Mouse (Mus musculus) myocyte (in vitro differentiated cells): ENCODE measurements around the gene H2-DMb1.

Experiments used
- E2F4 ChIP-seq: IDR thresholded peaks from one replicate; pipeline ENCODE4 v1.6.1; 2011; ENCODE audit warnings: mild to moderate bottlenecking, control low read depth, moderate library complexity; ENCODE audit not compliant: insufficient read depth
- POLR2A ChIP-seq: IDR thresholded peaks from one replicate; pipeline ENCODE4 v1.6.1; 2011; ENCODE audit warnings: low read depth, mild to moderate bottlenecking, control low read depth, moderate library complexity; ENCODE audit not compliant: insufficient read length
- TCF12 ChIP-seq: IDR thresholded peaks from one replicate; pipeline ENCODE4 v1.6.1; 2011; ENCODE audit warnings: mild to moderate bottlenecking, control low read depth; ENCODE audit not compliant: poor library complexity, insufficient read depth, severe bottlenecking

DNA sequence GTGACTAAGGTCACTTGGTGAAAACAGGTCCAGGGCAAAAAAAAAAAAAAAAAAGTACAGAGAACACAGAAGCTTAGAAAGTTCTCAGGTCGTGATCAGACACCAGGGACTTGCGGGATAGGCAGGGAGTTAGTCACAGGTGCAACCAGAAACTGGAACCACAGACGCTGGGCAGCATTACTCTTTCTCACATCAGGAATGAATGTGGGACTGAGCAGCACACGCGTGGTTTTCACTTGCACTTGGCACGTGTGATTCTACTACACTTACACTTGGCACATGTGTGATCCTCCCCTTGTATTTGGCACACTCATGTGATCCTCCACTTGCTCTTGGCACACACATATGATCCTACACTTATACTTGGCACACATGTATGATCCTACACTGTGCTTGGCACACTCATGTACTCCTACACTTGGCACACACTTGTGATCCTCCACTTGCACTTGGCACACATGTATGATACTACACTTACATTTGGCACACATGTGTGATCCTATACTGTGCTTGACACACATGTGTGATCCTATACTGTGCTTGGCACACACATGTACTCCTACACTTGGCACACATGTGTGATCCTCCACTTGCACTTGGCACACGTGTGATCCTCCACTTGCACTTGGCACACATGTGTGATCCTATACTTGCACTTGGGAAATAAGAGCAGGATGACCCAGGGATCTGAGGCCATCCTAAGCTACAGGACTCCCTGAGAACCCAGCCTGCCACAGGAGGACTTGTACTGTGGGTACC is 45.6 kb upstream of the H2-DMb1 start:
- TF ChIP-seq POLR2A, result no peak
- no peak for TF ChIP-seq TCF12
- no peak for TF ChIP-seq E2F4
